Mouse (Mus musculus) embryonic facial prominence, embryonic 13.5 days (tissue): Measurements from ENCODE around the gene Fbxo34. TPM values are rescaled to one million over a fixed set of nuclear protein-coding genes. Genes with fewer than 3 reads are reported as not detected.
"Not testable (repeated sequence)": the region's sequence is repeated elsewhere in the genome, so short reads cannot be mapped to it uniquely, and the experiment has no call there.

ENCODE experiments used
- ATAC-seq: fragments of 200-750 bp; cut with Nextera tagmentation; 2 replicates; pipeline ENCODE4 v1.8.0; 2017; ENCODE audit warnings: low read depth; ENCODE audit not compliant: insufficient number of reproducible peaks, insufficient read depth, low FRiP score, low TSS enrichment
- H3K27ac ChIP-seq: fragments of 300-500 bp; sonication (generic); 2 replicates; pipeline ENCODE4 v1.5.1; 2015; ENCODE audit warnings: moderate library complexity, mild to moderate bottlenecking, inconsistent platforms
- H3K27me3 ChIP-seq: fragments of 300-500 bp; sonication (generic); 2 replicates; pipeline ENCODE4 v1.6.1; 2015; ENCODE audit warnings: mild to moderate bottlenecking, inconsistent platforms
- H3K36me3 ChIP-seq: fragments of 300-500 bp; sonication (generic); 2 replicates; pipeline ENCODE4 v1.6.1; 2015; ENCODE audit warnings: mild to moderate bottlenecking, inconsistent platforms
- H3K4me1 ChIP-seq: fragments of 300-500 bp; sonication (generic); 2 replicates; pipeline ENCODE4 v1.6.1; 2015; ENCODE audit warnings: inconsistent platforms
- H3K4me2 ChIP-seq: fragments of 300-500 bp; sonication (generic); 2 replicates; pipeline ENCODE4 v1.6.1; 2015; ENCODE audit warnings: moderate library complexity, mild to moderate bottlenecking, inconsistent platforms
- H3K4me3 ChIP-seq: fragments of 300-500 bp; sonication (generic); 2 replicates; pipeline ENCODE4 v1.5.1; 2015; ENCODE audit warnings: mild to moderate bottlenecking, inconsistent platforms
- H3K9ac ChIP-seq: fragments of 300-500 bp; sonication (generic); 2 replicates; pipeline ENCODE4 v1.6.1; 2015; ENCODE audit warnings: mild to moderate bottlenecking, inconsistent platforms
- H3K9me3 ChIP-seq: fragments of 300-500 bp; sonication (generic); 2 replicates; pipeline ENCODE4 v1.6.1; 2016; ENCODE audit warnings: inconsistent platforms
- WGBS: fragments of 180-500 bp; shearing (Covaris S2); methylation state at CpG from one replicate; pipeline ENCODE4 v1.1.7; 2015; ENCODE audit warnings: mixed read lengths; 5-methylcytosine and 5-hydroxymethylcytosine counted together
- polyA plus RNA-seq: library from polyadenylated mRNA; unstranded; fragments of >200 nt; fragmentation: Nextera tagmentation; extraction: Ambion mirVana; gene quantifications from 2 replicates; pipeline ENCODE4 v1.2.1, GENCODE M21; 2015

The Fbxo34 gene
- polyA plus RNA-seq, 1 experiment from 2014 or later, result 24.8 TPM

- not testable (repeated sequence) for ATAC-seq, H3K9me3 ChIP-seq, H3K4me2 ChIP-seq, H3K4me3 ChIP-seq, H3K27ac ChIP-seq, H3K36me3 ChIP-seq, H3K27me3 ChIP-seq, H3K4me1 ChIP-seq, H3K9ac ChIP-seq
- 91% methylated on average over 11 of the region's 11 CpGs for WGBS
Observed at GRCm38 (mm10) chr14:47570549-47570948, 120.3 kb downstream of the Fbxo34 start, which contains the start of gene Atg14. Gene Atg14, minus strand, starts transcription at chr14:47570649.

GRCm38 (mm10) chr14:47572707-47573106, 122.5 kb downstream of the Fbxo34 start:
- Histone ChIP-seq H3K9me3 (no peaks in the 10 kb centered on the region), H3K4me2 (no peak overlapping the region), H3K27me3 (no peaks in the 10 kb centered on the region), H3K27ac (no peak overlapping the region), H3K4me1 (0 out of 2 replicates have a peak, but pooled peaks cover 1% of the 10 kb centered on the region), H3K9ac (no peak overlapping the region), H3K36me3 (no peaks in the 10 kb centered on the region), H3K4me3 (no peak overlapping the region)
- no peak for ATAC-seq
- 76% methylated on average over 4 of the region's 4 CpGs for whole genome bisulfite sequencing

DNA sequence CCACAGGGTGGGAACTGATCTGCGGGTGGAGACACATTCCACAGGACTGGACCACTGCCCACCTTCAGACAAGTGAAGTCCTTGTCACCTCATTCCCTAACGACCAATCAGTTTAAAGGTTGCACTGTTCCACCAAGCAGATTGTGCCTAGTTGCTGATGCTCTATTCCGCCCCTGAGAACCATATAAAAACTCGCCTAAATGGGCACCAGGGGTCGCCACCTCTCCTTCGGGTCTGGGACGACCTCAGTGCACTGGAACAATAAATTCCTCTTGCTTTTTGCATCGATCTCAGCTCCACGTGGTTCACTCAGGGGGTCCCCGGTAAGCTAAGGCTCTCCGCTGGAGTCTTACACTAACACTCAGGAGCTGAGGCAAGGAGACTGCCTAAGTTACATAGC, 124.5 kb downstream of the Fbxo34 start:
- Histone ChIP-seq H3K9ac (no peak overlapping the region), H3K4me1 (no peaks in the 10 kb centered on the region), H3K36me3 (no peaks in the 10 kb centered on the region), H3K4me2 (no peak overlapping the region), H3K27ac (no peak overlapping the region), H3K4me3 (no peak overlapping the region), H3K9me3 (no peaks in the 10 kb centered on the region), H3K27me3 (no peaks in the 10 kb centered on the region)
- ATAC-seq, result no peak
- 74% methylated on average over 11 of the region's 11 CpGs for WGBS

DNA sequence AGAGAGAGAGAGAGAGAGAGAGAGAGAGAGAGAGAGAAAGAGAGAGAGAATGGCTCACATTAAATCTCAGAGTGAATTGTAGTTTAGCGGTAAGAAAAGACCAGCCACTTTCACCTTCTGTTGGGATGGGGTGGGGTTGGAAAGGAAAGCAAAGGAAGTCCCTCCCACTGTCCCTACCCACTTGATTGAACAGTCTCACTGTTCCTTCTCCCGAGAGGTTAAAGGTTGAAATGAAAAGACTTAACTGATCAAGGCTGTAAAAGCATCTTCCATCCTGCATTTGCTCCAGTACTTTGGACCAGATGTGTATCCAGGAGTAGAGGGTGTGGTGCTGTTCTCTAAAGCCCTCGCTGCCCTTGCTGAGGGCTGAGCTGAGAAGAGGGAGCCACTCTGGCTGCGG, 126.5 kb downstream of the Fbxo34 start:
- Histone ChIP-seq H3K4me2 (no peak overlapping the region), H3K27ac (no peak overlapping the region), H3K9ac (no peak overlapping the region), H3K4me1 (no peaks in the 10 kb centered on the region), H3K36me3 (no peaks in the 10 kb centered on the region), H3K27me3 (no peaks in the 10 kb centered on the region), H3K4me3 (no peak overlapping the region), H3K9me3 (no peaks in the 10 kb centered on the region)
- ATAC-seq, result no peak
- 45% methylated on average over 4 of the region's 4 CpGs for WGBS

- 89% methylated on average over 2 of the region's 2 CpGs for WGBS
- Histone ChIP-seq H3K9me3 (no peaks in the 10 kb centered on the region), H3K4me3 (no peak overlapping the region), H3K9ac (no peak overlapping the region), H3K4me2 (no peak overlapping the region), H3K4me1 (no peaks in the 10 kb centered on the region), H3K36me3 (no peaks in the 10 kb centered on the region), H3K27ac (no peak overlapping the region), H3K27me3 (no peaks in the 10 kb centered on the region)
- ATAC-seq, result no peak
Observed at GRCm38 (mm10) chr14:47578086-47578485, 127.9 kb downstream of the Fbxo34 start.

DNA sequence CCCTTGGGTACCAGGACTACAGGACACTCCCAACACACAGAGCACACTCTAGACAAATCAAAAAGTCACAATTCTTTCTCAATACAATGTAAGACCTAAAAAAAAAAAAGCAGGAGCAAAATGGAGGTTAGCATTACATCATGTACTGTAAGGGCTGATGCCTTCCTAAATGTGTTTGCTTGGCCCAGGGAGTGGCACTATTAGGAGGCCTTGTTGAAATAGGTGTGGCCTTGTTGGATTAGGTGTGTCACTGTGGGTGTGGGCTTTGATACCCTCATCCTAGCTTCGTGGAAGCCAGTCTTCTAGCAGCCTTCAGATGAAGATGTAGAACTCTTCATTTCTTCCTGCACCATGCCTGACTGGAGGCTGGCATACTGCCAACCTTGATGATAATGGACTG, 131.1 kb downstream of the Fbxo34 start:
- Histone ChIP-seq H3K27ac (no peak overlapping the region), H3K4me2 (no peak overlapping the region), H3K27me3 (no peaks in the 10 kb centered on the region), H3K4me3 (no peak overlapping the region), H3K36me3 (no peaks in the 10 kb centered on the region), H3K9ac (no peak overlapping the region), H3K4me1 (no peaks in the 10 kb centered on the region), H3K9me3 (no peaks in the 10 kb centered on the region)
- WGBS, result 46% methylated on average over 1 of the region's 1 CpGs
- ATAC-seq, result no peak

Other genes starting within 250 kb of the Fbxo34 start
- gene Wdhd1, start 173.6 kb upstream of the Fbxo34 start, polyA plus RNA-seq, result 35.9 and 36.5 TPM in 2 replicates
- 3.7 TPM in 2 replicates for gene Socs4, start 173.5 kb upstream of the Fbxo34 start, polyA plus RNA-seq
- 73.1 and 76.5 TPM in 2 replicates for gene Mapk1ip1l, start 152.2 kb upstream of the Fbxo34 start, polyA plus RNA-seq
- gene Lgals3, start 82.7 kb upstream of the Fbxo34 start, polyA plus RNA-seq, result 14.7 and 19.4 TPM in 2 replicates
- 47.1 and 56.7 TPM in 2 replicates for gene Dlgap5, start 32.0 kb upstream of the Fbxo34 start, polyA plus RNA-seq
- gene Atg14, start 120.2 kb downstream of the Fbxo34 start, polyA plus RNA-seq, result 17.1 and 19.1 TPM in 2 replicates
- 62.4 and 65.0 TPM in 2 replicates for gene Ktn1, start 198.0 kb downstream of the Fbxo34 start, polyA plus RNA-seq